Mouse (Mus musculus) liver, embryonic 14.5 days (tissue): ENCODE measurements around the gene Id3.

Experiments used
- CTCF ChIP-seq: IDR thresholded peaks from 2 replicates; pipeline ENCODE4 v1.5.1; 2016; ENCODE audit warnings: antibody characterized with exemption, low read depth, control low read depth
- EP300 ChIP-seq: IDR thresholded peaks from 2 replicates; pipeline ENCODE4 v1.6.1; 2016; ENCODE audit warnings: antibody characterized with exemption, low read depth

- no peak for TF ChIP-seq CTCF
- TF ChIP-seq EP300, result no peak
Measured at GRCm38 (mm10) chr4:136100396-136101070, 42.8 kb upstream of the Id3 start.
